Mouse (Mus musculus): ENCODE measurements around the gene Terb1. TPM values are rescaled to one million over a fixed set of nuclear protein-coding genes. Genes with fewer than 3 reads are reported as not detected.
A peak's percentile ranks its signal among the peaks of the same experiment; 100 is the strongest.

Terb1 gene
- polyA plus RNA-seq, 1 experiment, result 6.7 TPM

DNA sequence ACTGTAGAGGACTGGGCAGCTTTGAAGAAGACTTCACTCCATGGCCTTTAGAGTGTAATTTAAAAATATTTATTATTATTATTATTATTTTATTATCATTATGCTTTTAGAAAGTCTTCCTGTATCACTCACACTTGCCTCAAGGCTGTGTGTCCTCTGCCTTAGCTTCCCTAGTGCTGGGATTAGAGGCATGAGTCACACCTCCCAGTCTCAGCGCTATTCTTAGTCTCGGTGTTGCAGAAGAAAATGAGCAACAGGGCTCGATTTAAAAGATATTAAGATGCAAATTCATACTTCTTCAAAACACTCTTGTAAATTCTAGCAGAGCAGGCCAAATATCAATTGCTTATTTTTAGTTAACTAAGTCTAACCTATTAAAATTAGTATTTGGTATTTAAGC lies 60.9 kb downstream of the Terb1 start:
- Histone ChIP-seq H3K36me3 (ENCODE audit: control insufficient read depth, insufficient read depth, low read length) (no peaks in the 10 kb centered on the region; the same call in 1 of the 2 replicates), H3K27me3 (ENCODE audit: control insufficient read depth, insufficient read depth, low read length) (no peaks in the 10 kb centered on the region), H3K4me1 (ENCODE audit: control insufficient read depth, insufficient read depth, low read length) (no peaks in the 10 kb centered on the region), H3K27ac (ENCODE audit: control insufficient read depth, insufficient read depth, low read depth, low read length) (no peak overlapping the region), H3K4me3 (ENCODE audit: control insufficient read depth, low read depth, low read length) (no peak overlapping the region)
- TF ChIP-seq CTCF (IDR thresholded peaks at IDR 0.05; ENCODE audit: control insufficient read depth, insufficient read depth, insufficient replicate concordance, low read depth, low read length) (no peak), POLR2A (IDR thresholded peaks at IDR 0.05; ENCODE audit: control insufficient read depth, low read depth, low read length) (no peak)

DNA sequence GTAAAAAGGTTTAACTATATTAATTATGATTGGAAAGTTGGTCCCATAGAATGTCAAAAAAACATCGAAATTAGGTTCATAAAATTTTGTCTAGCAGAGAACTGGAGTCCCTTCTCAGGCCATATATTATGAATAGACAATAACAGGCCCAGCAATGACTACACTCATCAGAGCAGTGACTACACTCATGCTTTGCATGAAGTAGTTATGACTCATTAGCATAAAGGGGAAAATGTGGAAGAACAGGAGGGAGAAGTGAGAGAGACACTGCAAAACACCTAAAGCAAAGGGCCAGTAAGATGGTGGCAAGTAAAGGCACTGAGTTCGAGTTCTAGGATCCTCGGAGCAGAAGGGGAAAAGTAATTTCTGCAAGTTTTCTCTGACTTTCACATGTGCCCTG lies 63.7 kb downstream of the Terb1 start:
- H3K27ac ChIP-seq (ENCODE audit: control insufficient read depth, insufficient read depth, low read depth, low read length), result no peak overlapping the region
- H3K4me3 ChIP-seq (ENCODE audit: control insufficient read depth, low read depth, low read length), result no peak overlapping the region
- H3K4me1 ChIP-seq (ENCODE audit: control insufficient read depth, insufficient read depth, low read length), result peaks cover 4% of the 10 kb centered on the region
- no peaks in the 10 kb centered on the region for H3K36me3 ChIP-seq (ENCODE audit: control insufficient read depth, insufficient read depth, low read length)
- H3K27me3 ChIP-seq (ENCODE audit: control insufficient read depth, insufficient read depth, low read length), result no peaks in the 10 kb centered on the region
- TF ChIP-seq CTCF (IDR thresholded peaks at IDR 0.05; ENCODE audit: control insufficient read depth, insufficient read depth, insufficient replicate concordance, low read depth, low read length) (no peak), POLR2A (IDR thresholded peaks at IDR 0.05; ENCODE audit: control insufficient read depth, low read depth, low read length) (no peak)

- Histone ChIP-seq H3K4me1 (ENCODE audit: control insufficient read depth, insufficient read depth, low read length) (peaks cover 4% of the 10 kb centered on the region), H3K36me3 (ENCODE audit: control insufficient read depth, insufficient read depth, low read length) (no peaks in the 10 kb centered on the region), H3K27ac (ENCODE audit: control insufficient read depth, insufficient read depth, low read depth, low read length) (no peak overlapping the region), H3K27me3 (ENCODE audit: control insufficient read depth, insufficient read depth, low read length) (no peaks in the 10 kb centered on the region), H3K4me3 (ENCODE audit: control insufficient read depth, low read depth, low read length) (no peak overlapping the region)
- no peak for TF ChIP-seq POLR2A (IDR thresholded peaks at IDR 0.05; ENCODE audit: control insufficient read depth, low read depth, low read length)
- no peak for TF ChIP-seq CTCF (IDR thresholded peaks at IDR 0.05; ENCODE audit: control insufficient read depth, insufficient read depth, insufficient replicate concordance, low read depth, low read length)
Measured at GRCm38 (mm10) chr8:104445248-104445647, 64.5 kb downstream of the Terb1 start.

GRCm38 (mm10) chr8:104443125-104443679 lies 66.5 kb downstream of the Terb1 start:
- no peaks in the 10 kb centered on the region for H3K27me3 ChIP-seq (ENCODE audit: control insufficient read depth, insufficient read depth, low read length)
- H3K4me1 ChIP-seq (ENCODE audit: control insufficient read depth, insufficient read depth, low read length), result peaks cover 4% of the 10 kb centered on the region
- no peak for TF ChIP-seq CTCF (IDR thresholded peaks at IDR 0.05; ENCODE audit: control insufficient read depth, insufficient read depth, insufficient replicate concordance, low read depth, low read length)
- TF ChIP-seq POLR2A (IDR thresholded peaks at IDR 0.05; ENCODE audit: control insufficient read depth, low read depth, low read length), result no peak
- no peaks in the 10 kb centered on the region; the same call in 1 of the 2 replicates for H3K36me3 ChIP-seq (ENCODE audit: control insufficient read depth, insufficient read depth, low read length)
- peak overlapping the region; percentile 91 for H3K4me3 ChIP-seq (ENCODE audit: control insufficient read depth, low read depth, low read length)
- H3K27ac ChIP-seq (ENCODE audit: control insufficient read depth, insufficient read depth, low read depth, low read length), result peak overlapping the region; percentile 95; the same call in 1 of the 2 replicates

GRCm38 (mm10) chr8:104442299-104443124 lies 67.2 kb downstream of the Terb1 start, which contains the start of gene Dync1li2:
Gene Dync1li2, minus strand, starts transcription at chr8:104443047.
- Histone ChIP-seq H3K27ac (ENCODE audit: control insufficient read depth, insufficient read depth, low read depth, low read length) (peak within 1 kb of the TSS; percentile 95), H3K4me3 (ENCODE audit: control insufficient read depth, low read depth, low read length) (peak within 1 kb of the TSS; percentile 91)
- TF ChIP-seq CTCF (IDR thresholded peaks at IDR 0.05; ENCODE audit: control insufficient read depth, insufficient read depth, insufficient replicate concordance, low read depth, low read length), result peak; percentile 81; the same call in 1 of the 2 replicates
- TF ChIP-seq POLR2A (IDR thresholded peaks at IDR 0.05; ENCODE audit: control insufficient read depth, low read depth, low read length), result peak; percentile 76

GRCm38 (mm10) chr8:104441613-104442012 lies 68.1 kb downstream of the Terb1 start:
- Histone ChIP-seq H3K36me3 (ENCODE audit: control insufficient read depth, insufficient read depth, low read length) (no peaks in the 10 kb centered on the region; the same call in 1 of the 2 replicates), H3K27ac (ENCODE audit: control insufficient read depth, insufficient read depth, low read depth, low read length) (no peak overlapping the region), H3K27me3 (ENCODE audit: control insufficient read depth, insufficient read depth, low read length) (no peaks in the 10 kb centered on the region), H3K4me1 (ENCODE audit: control insufficient read depth, insufficient read depth, low read length) (peaks cover 4% of the 10 kb centered on the region), H3K4me3 (ENCODE audit: control insufficient read depth, low read depth, low read length) (peak overlapping the region; percentile 91)
- TF ChIP-seq POLR2A (IDR thresholded peaks at IDR 0.05; ENCODE audit: control insufficient read depth, low read depth, low read length) (no peak), CTCF (IDR thresholded peaks at IDR 0.05; ENCODE audit: control insufficient read depth, insufficient read depth, insufficient replicate concordance, low read depth, low read length) (no peak)

More at GRCm38 (mm10) chr8:104442299-104443124, 67.2 kb downstream of the Terb1 start, which contains the start of gene Dync1li2:
- Histone ChIP-seq H3K27me3 (ENCODE audit: control insufficient read depth, insufficient read depth, low read length) (no peaks in the 10 kb centered on the region), H3K4me1 (ENCODE audit: control insufficient read depth, insufficient read depth, low read length) (peaks cover 4% of the 10 kb centered on the region), H3K36me3 (ENCODE audit: control insufficient read depth, insufficient read depth, low read length) (no peaks in the 10 kb centered on the region; the same call in 1 of the 2 replicates)

GRCm38 (mm10) chr8:104439461-104439860 lies 70.2 kb downstream of the Terb1 start:
- TF ChIP-seq CTCF (IDR thresholded peaks at IDR 0.05; ENCODE audit: control insufficient read depth, insufficient read depth, insufficient replicate concordance, low read depth, low read length) (no peak), POLR2A (IDR thresholded peaks at IDR 0.05; ENCODE audit: control insufficient read depth, low read depth, low read length) (no peak)
- H3K36me3 ChIP-seq (ENCODE audit: control insufficient read depth, insufficient read depth, low read length), result peaks cover under 1% of the 10 kb centered on the region; the same call in 1 of the 2 replicates

More at GRCm38 (mm10) chr8:104439461-104439860, 70.2 kb downstream of the Terb1 start:
- Histone ChIP-seq H3K27me3 (ENCODE audit: control insufficient read depth, insufficient read depth, low read length) (no peaks in the 10 kb centered on the region), H3K4me3 (ENCODE audit: control insufficient read depth, low read depth, low read length) (no peak overlapping the region), H3K4me1 (ENCODE audit: control insufficient read depth, insufficient read depth, low read length) (peaks cover 4% of the 10 kb centered on the region), H3K27ac (ENCODE audit: control insufficient read depth, insufficient read depth, low read depth, low read length) (no peak overlapping the region)
